Mouse (Mus musculus) activated CD4-positive, CD25-positive, alpha-beta regulatory T cell, adult 9 weeks (primary cell): ENCODE data around the gene Purb. TPM values are rescaled to one million over a fixed set of nuclear protein-coding genes. Genes with fewer than 3 reads are reported as not detected.

Experiments
- polyA plus RNA-seq: library from polyadenylated mRNA; unstranded; fragments of 100-300 nt; shearing (Covaris generic); gene quantifications from one replicate; pipeline ENCODE4 v1.2.1, GENCODE M21; 2017

Purb gene
- polyA plus RNA-seq, result 7.0 TPM

GRCm38 (mm10) chr11:6475867-6476484 lies at the start of gene Purb:
TSS of gene Purb (minus strand) at chr11:6475917.

GRCm38 (mm10) chr11:6520507-6521173 lies 44.9 kb upstream of the Purb start, which contains the start of gene Myo1g:
TSS of gene Myo1g (minus strand) at chr11:6520965.

GRCm38 (mm10) chr11:6444077-6444853 lies 31.5 kb downstream of the Purb start, which contains the start of gene H2afv:
TSS of gene H2afv (minus strand) at chr11:6444443.

Other genes with a start within 250 kb of the Purb start
- gene Npc1l1, start 245.8 kb downstream of the Purb start, polyA plus RNA-seq, result not detected
- gene Ddx56, start 208.1 kb downstream of the Purb start, polyA plus RNA-seq, result 75.1 TPM
- gene Tmed4, start 201.0 kb downstream of the Purb start, polyA plus RNA-seq, result 64.2 TPM
- 205 TPM for gene Ogdh, start 184.3 kb downstream of the Purb start, polyA plus RNA-seq
- gene Zmiz2, start 86.8 kb downstream of the Purb start, polyA plus RNA-seq, result 25.8 TPM
- gene Ppia, start 60.5 kb downstream of the Purb start, polyA plus RNA-seq, result 4,542 TPM
- 152 TPM for gene H2afv, start 31.5 kb downstream of the Purb start, polyA plus RNA-seq
- 219 TPM for gene Myo1g, start 45.0 kb upstream of the Purb start, polyA plus RNA-seq
- 344 TPM for gene Ccm2, start 71.0 kb upstream of the Purb start, polyA plus RNA-seq
- 1.2 TPM for gene Nacad, start 130.1 kb upstream of the Purb start, polyA plus RNA-seq
- 15.3 TPM for gene Tbrg4, start 150.2 kb upstream of the Purb start, polyA plus RNA-seq
- gene Wap, start 162.7 kb upstream of the Purb start, polyA plus RNA-seq, result not detected
- gene Ramp3, start 182.6 kb upstream of the Purb start, polyA plus RNA-seq, result 5.8 TPM